Mouse (Mus musculus): ENCODE results near the gene Grifin.

Grifin gene

DNA sequence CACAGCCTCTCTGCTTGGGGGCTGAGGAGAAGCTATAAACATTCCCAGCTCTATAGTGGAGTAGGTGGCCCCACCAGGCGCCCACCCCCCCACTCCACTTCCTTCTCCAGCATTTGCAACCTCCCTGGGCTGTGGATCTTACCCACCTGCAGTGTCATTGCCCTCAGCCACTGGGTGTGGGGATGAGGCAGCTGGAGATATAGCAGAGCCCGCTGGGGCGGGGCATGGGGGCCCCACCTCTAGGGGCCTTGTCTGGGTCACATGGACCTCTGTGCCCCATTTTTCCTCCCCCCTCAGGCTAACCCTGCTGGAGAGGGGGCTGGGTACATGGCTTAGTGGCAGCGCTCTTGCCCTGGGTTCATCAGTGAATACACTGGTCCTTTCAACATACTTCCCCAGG is at the start of gene Grifin:
Gene Grifin, minus strand, starts transcription at position 176 of the 400 bp plus-strand sequence.
- no peak for DNase-seq (ENCODE audit: inconsistent age in 2 of 2, low spot score in 1 of 2)

DNA sequence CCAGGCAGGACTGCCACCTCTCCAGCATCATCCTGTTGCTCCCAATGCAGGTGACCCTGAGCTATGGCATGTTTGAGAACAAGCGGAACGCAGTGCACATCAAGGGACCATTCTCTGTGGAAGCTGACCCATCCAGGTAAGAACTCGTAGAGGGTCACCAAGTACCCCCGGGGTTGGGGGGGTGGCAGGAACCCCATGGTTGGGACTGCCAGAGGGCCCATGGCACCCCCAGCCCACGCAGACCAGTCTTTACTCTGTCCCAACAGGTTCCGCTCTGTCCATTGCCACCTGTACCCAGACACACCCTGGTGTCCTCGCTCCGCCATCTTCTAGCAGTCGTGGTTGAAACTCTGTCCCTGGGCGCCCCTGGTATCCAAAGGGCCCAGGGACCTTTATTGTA is 49.3 kb upstream of the Grifin start:
- DNase-seq (ENCODE audit: inconsistent age in 2 of 2, low spot score in 1 of 2): no peak

DNA sequence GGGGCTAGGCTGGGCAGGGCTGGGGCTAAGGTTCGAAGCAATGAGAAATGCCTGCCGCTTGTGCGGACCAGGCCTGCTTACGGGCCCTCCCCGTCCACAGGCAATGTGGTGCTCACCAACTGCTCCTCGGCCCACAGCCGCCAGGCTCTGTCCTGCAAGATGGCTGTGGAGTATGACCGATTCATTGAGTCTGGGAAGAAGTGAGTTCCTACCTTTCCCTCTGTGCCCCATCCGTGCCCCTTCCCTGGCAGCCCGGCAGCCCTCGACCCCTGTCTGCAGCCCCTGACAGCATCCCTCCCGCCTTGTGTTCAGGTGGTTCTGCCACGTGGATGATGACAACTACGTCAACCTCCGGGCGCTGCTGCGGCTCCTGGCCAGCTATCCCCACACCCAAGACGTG is 47.3 kb upstream of the Grifin start:
- no peak for DNase-seq (ENCODE audit: inconsistent age in 2 of 2, low spot score in 1 of 2)

DNA sequence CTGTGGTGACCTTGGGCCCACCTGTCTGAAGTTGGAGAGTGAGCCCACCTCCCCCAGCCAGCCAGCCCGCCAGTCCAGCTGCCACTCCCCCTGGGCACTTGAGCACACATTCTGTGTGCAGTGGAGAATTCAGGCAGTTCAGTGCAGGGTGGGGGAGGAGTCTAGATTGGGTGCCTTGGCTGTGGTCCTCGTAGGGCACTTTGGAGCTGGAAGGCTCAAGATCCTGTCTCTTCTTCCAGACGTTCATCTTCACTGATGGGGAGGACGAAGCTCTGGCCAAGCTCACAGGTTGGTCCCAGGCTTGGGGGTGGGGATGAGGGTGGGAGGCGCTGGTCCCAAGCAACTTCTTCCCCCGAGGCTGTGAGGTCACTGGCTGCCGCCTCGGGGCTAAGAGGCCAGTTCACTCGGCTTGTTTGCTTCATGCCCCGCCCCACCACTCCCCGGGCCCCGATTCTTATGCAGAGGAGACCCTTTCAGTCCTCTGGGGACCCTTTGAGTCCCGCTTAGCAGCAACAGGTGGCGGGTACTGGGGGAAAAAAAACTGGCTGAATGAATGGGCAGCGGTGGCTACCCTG is 46.8 kb upstream of the Grifin start:
- DNase-seq (ENCODE audit: inconsistent age in 2 of 2, low spot score in 1 of 2): peak in 1 of 2 experiments; percentile 38

DNA sequence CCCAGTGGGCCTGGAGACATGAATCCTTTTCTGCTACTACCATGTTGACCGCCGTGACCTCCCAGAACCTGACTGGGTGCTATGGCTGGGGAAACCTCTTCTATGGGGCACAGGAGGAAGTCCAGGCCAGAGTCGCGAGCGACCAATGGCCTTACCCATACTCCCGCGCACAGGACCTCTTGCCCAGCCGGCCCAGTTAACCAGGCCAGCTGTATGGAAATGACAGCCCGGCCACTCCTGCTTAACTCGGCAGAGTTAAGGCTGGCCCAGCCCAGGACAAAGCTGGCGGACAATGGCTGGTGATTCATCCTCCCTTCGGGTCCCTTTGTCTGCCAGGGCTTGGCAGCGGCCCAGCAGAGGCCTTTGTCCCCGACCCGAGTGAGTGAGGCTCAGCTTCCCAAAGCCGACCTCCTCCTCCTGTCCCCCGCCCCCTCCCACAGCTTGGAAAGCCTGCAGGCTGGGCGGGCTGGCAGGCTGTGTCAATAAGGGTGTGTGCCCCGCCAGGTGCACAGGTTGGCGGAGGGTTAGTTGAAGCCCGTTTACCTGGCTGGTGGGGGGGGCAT is 46.2 kb upstream of the Grifin start:
- peak; percentile 82 to 93 for DNase-seq (ENCODE audit: inconsistent age in 2 of 2, low spot score in 1 of 2)

DNA sequence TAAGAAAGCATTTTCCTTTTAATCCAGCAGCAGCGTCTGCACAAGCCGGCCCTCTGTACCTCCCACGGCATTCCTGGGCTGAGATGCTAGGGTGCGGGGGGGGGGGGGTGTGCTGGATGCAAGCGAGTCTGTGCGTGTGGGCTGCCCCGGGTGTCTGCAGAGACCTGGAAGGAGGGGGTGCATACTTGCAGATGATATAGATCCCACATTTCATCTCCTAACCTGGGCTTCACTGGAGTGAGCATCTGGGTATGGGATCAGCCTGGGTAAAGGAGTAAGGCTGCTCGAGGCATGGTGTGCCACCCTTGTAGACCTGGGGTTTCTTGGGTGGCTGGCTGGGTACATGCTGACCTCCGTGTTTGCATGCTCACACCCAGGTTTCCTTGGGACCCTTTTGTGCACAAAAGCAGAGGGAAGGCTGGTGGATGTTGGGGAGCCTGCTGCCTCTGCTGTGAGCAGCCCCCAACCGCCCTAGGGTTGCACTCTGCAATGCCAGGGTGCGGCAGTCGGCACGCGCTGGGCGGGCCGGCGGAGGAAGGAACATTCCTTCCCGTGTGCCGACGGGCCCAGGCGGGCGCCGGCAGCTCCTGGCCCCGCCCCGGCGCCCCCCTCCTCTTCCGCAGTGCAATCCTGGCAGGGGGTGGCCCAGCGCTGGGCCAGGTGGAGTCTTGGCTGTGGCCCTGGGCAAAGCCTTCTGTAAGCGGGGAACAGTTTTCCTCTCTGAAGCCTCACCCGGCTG is 45.6 kb upstream of the Grifin start:
- peak in 1 of 2 experiments; percentile 44 for DNase-seq (ENCODE audit: inconsistent age in 2 of 2, low spot score in 1 of 2)

DNA sequence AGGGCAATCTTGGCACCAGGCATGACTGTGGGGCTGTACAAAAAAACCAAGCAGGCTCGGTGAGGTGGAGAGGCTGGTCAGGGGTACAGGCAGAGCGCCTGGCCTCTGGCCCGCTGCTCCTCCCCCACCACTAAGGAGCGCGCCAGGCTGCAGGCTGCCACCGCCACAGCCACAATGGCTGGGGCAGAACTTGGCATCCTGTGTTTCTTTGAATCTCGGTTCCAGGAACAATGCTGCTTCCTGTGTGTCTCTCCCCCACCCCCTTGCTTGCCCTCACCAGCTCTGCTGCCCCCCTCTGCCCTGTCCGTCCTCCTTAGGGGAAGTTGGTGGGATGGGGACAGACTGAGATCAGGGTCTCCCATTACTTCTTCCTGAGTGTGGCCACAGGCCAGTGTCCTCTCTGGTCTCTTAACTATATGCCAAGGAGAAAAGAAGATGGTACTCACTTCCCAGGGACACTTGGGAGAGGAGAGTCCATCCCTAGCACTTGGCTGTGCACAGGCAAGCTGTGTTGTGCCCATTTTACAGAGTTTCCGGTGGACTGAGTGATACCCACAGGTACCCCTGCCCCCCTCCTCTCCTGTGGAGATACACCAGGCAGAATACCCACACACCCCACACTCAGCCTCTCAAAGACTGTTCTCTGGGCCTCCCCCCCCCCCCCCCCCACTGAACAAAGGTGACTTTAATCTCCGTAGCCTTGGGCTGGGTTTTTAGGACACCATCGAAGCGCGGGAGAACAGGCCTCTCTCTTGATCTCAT is 44.8 kb upstream of the Grifin start:
- DNase-seq (ENCODE audit: inconsistent age in 2 of 2, low spot score in 1 of 2): peak; percentile 44 to 70

DNA sequence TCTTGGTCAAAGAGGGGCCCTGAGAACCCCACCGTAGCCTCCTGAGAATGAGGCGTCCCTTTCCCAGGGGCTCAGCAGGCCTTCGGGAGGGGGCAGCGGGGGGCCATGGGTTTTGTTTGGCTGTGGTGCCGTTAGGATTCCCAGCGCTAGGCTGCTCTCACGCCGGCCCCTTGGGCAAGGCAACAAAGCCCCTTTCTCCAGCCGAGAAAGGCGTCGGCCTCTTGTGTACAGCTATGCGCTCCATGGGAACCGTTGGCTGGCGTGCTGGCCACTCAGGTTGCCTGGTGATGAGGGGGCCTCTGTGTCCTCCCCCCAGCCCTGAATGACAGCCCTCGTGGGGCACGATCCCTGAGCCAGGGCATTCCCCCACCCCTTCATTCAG is 43.8 kb upstream of the Grifin start:
- peak; percentile 8 to 37 for DNase-seq (ENCODE audit: inconsistent age in 2 of 2, low spot score in 1 of 2)

DNA sequence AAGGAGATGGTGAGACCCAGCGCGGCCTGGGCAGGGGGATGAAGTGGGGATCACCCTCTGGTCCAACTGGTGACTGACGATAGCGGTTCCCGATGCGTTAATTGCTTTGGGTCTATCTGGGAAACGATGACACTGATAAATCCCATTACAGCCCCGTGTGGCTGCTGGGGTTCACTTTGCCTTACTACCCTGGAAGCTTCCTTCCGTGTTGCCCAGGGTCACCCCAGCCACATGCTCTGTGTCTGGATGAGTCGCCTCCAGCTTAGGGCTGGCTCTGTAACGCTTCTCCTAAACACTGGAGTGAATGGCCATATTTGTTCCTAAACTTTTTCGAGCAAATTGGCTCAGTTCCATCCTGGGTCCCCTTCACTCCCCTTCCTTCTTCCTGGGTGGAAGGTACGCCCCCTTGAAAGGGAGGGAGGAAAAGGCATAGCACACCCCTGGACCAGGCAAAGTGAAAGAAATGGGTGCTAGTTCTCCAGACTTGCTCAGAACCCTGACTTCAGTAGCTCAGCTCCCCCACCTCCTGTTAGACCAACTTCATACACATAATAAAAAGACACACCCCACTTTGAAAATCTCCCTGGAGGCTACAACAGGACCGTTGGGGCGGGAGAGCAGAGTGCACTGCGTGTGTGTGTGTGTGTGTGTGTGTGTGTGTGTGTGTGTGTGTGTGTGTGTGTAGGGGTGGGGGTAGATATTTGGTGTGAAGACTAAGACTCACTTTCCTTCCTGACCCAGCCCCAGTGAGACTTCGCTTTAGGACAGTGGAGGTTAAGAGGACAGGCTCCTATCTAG is 43.2 kb upstream of the Grifin start:
- DNase-seq (ENCODE audit: inconsistent age in 2 of 2, low spot score in 1 of 2): peak; percentile 17 to 67

DNA sequence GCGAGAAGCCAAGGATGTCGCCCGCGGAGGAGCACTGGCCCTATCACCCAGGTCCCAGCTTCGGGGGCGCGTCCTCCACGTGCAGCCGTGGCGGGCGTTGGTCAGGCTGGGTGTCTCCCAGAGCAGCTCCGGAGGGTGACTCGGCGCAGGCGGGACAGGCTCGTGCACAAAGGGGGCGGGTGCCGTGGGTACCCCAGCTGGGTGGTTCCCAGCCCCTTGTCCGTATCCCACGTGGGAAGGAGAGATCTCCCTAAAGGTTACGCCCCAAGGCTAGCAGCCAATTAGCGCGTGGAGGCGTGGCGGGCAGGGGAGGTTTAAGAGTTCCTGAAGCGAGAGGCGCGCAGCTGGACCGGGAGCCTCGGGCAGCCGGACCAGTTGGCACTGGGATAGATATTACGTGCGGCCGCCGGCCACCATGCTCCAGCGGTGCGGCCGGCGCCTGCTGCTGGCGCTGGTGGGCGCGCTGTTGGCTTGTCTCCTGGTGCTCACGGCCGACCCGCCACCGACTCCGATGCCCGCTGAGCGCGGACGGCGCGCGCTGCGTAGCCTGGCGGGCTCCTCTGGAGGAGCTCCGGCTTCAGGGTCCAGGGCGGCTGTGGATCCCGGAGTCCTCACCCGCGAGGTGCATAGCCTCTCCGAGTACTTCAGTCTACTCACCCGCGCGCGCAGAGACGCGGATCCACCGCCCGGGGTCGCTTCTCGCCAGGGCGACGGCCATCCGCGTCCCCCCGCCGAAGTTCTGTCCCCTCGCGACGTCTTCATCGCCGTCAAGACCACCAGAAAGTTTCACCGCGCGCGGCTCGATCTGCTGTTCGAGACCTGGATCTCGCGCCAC is 42.3 kb upstream of the Grifin start, which contains the start of gene Lfng:
Gene Lfng, plus strand, starts transcription at position 320 of the 835 bp plus-strand sequence.
- peak; percentile 92 to 97 for DNase-seq (ENCODE audit: inconsistent age in 2 of 2, low spot score in 1 of 2)

DNA sequence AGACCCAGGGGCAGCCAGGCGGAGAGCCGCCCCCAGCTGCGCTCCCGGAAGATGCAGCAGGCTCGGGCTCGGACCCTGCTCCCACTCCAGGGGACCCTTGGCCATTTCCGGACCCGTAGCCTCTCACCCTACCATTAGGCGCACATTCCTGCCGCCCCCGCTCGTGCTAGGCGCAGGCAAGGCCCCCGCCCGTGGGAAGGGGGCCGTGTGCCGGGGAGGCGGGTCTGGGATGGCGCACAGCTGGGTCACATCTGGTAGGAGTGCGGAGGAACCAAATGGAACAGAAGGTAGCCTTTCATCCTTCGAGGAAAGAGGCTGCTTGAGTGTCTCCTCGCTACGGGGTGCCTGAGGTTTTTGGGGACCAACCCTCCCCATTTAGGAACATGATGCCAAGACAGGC is 41.5 kb upstream of the Grifin start:
- DNase-seq (ENCODE audit: inconsistent age in 2 of 2, low spot score in 1 of 2): peak in 1 of 2 experiments; percentile 34

DNA sequence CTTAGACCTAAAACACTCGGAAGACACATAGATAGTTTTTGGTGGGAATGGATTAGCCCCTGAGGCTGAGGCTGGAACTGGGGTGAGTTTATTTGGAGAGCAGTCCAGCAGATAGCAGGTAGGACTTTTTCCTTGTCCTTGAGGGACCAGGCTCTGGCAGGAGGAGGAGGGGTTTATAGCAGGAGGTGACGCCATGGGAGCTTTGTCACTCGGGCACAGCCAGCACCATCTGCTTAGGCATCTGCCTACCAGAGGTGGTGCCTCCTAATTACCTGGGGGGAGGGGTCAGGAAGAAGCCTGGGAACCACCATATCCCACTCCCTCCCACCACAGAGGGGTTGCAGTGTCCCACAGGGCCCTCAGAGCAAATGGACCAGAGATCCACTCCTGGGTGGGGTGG is 40.4 kb upstream of the Grifin start:
- peak; percentile 6 to 25 for DNase-seq (ENCODE audit: inconsistent age in 2 of 2, low spot score in 1 of 2)

DNA sequence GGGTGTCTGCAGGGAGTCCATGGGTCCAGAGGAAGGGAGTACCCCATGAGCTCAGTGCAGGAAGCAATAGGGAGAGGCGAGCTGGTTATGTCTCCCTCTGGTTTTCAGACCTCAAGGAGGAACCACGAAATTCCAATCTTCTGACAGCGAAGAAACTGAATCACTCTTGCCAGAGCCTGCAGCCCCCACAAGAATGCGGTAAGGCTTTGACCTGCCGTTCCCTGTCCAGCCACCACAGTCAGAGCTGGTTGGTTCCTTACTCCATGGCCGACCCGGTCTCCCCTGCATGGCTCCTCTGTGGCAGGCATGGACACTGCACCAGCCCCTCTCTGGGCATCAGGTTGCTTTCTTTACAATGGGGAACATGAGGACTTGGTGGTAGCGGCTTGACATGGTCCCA is 39.5 kb upstream of the Grifin start:
- DNase-seq (ENCODE audit: inconsistent age in 2 of 2, low spot score in 1 of 2): peak; percentile 3 to 19

DNA sequence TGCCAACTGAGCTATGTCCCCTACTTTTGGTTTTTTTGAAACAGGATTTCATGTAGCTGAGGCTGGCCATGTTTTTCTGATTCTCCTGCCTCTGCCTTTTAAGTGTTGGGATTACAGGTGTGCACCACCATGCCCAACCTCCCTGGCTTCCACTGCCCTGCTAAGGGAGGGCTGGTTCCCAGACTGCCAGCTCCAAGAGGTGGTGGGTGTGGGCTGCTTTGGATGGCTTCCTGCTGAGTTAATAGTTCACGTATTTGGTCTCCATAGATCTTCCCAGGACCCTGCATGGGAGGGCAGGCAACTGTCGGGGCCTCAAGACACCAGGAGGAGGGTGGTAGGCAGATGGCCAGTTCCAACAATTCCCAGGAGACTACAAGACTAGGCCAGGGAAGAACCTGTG is 37.7 kb upstream of the Grifin start:
- no peak for DNase-seq (ENCODE audit: inconsistent age in 2 of 2, low spot score in 1 of 2)

DNA sequence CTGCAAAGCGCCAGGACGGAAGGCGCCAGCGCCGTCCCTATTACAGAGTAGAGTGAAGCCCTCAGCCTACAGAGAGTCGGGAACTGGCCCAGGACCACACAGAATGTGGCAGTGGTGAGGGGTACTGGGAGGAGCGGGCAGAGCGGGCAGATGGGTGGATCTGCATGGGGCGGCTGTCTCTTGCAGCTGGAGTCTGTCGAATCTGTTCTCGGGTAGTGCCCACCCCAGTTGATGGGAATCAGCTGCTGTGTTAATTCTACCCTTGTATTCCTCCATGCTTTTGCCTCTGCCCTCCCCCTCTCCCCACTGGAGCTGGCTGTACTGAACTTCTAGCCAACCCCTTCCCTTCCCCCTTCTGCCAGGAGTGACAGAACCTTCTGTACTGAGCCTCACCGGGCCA is 36.8 kb upstream of the Grifin start:
- no peak for DNase-seq (ENCODE audit: inconsistent age in 2 of 2, low spot score in 1 of 2)

DNA sequence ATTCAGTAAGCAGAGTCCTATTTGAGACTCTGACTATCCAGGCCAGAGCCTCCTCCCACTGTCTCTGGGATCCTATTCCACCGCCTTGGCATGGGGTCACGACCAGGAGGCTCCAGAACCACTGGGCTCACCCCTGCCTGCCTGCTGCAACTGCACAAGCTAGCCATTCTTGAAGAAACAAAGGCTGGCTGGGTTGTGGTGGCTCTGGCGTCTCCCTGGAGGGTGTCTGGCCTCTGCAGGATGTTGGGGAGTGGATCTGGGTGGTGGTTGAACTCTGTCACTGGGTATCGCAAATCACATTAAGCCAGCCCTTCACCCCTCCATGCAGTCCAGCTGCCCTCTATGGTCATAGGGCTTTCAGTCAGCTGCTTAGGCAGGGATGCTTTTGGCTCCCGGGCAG is 35.1 kb upstream of the Grifin start:
- DNase-seq (ENCODE audit: inconsistent age in 2 of 2, low spot score in 1 of 2): no peak

DNA sequence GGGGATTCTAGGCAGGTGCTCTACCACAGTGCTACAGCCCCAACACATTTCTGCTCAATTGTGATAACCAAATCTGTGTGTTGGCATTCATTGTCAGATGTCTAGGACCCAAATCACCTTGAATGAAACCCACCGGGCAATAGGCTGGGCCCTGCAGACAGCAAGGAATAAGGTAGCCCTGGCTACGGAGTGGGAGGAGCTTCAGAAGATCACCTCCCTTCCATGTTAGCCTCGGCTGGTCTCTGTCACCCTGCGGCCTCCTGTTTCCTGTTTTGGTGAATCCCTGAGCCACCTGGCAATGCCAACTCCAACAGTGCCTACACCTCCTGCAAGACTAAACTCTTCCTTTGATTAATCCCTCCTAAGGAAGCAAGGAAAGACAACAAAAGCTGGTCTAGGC is 32.9 kb upstream of the Grifin start:
- no peak for DNase-seq (ENCODE audit: inconsistent age in 2 of 2, low spot score in 1 of 2)

DNA sequence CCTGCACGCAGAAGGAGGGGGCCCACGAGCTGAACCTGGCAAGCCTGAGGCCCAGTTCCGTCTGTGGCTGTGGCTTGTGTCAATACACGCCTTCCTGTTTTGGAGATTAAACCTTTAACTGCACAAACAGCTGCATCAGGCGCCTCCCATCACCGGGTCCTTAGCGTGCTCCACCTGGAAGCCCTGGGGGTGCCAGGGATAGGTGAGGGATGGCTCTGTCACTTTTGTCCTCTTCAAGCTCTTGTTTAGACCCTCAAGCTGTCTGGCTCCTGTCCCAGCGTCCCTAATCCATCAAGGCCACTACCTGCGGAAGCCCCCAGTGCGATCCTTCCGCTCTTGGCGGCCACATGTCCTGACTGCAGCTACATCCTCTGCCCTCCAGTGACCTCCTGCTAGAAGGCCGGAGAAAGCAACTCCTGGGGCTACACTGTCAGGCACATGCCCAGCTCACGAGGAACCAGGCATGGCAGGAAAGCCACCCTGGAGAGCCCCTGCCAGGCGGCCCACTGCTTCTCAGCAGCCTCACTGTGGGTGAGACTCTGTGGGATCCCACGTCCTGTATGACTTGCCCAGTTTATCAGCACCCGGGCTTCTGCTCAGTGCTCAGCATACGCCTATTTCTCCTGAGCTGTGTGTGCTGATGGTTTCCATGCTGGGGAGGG is 32.2 kb upstream of the Grifin start:
- peak; percentile 68 to 79 for DNase-seq (ENCODE audit: inconsistent age in 2 of 2, low spot score in 1 of 2)

DNA sequence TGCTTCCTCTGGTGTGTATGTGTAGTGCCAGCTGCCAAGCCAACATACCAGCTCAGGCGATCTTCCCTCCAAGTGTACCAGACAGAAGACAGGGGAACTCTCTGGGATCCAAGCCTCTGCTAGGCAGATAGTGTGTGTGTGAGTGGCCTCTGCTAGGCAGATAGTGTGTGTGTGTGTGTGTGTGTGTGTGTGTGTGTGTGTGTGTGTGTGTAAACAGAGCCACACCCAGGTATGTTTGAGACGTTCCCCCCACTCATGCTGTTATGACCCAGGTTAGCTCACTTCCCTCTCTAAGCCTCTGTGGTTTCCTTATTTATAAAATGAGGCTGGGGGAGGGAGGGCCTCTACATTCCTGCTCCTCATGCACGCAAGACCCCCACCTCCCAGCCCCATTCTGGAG is 31.6 kb upstream of the Grifin start:
- no peak for DNase-seq (ENCODE audit: inconsistent age in 2 of 2, low spot score in 1 of 2)

DNA sequence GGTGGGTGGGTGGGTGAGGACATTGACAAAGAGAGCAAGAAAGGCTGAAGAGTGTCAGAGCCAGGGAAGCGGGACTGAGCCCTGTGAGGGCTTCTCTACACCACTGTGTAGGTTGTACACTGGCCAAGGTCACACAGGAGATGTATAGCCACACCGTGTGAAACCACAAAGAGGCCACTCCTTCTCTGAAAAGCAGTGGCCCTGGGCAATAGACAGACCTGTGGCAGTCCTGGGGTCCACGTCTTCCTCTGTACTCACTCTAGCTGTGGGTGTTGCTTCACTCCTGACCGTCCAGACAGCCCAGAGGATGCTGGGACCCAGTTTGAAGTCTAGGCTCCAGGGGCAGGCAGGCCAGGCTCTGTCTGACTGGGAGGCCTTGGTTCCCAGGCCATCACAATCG is 30.0 kb upstream of the Grifin start:
- no peak for DNase-seq (ENCODE audit: inconsistent age in 2 of 2, low spot score in 1 of 2)

Data from adrenal gland, adult (tissue).